Mouse (Mus musculus) testis, adult 2 months (tissue): Measurements from ENCODE around the gene Cog5.

Source experiments
- CTCF ChIP-seq: fragments of 200-500 bp; IDR thresholded peaks from 2 replicates; pipeline ENCODE4 v1.5.1; 2012; ENCODE audit warnings: low read depth, mild to moderate bottlenecking, inconsistent platforms, low read length, moderate library complexity; ENCODE audit not compliant: control insufficient read depth, insufficient read depth, insufficient replicate concordance
- POLR2A ChIP-seq: fragments of 200-500 bp; IDR thresholded peaks from 2 replicates; pipeline ENCODE4 v1.6.1; 2012; ENCODE audit warnings: low read depth, mild to moderate bottlenecking, inconsistent platforms, low read length, moderate library complexity; ENCODE audit not compliant: control insufficient read depth

GRCm38 (mm10) chr12:31983769-31984168 lies 329.1 kb downstream of the Cog5 start:
- TF ChIP-seq CTCF (no peak), POLR2A (no peak)
